Mouse (Mus musculus) embryonic fibroblast, embryonic 13.5 days (primary cell): ENCODE measurements around the gene Dop1a. TPM values are rescaled to one million over a fixed set of nuclear protein-coding genes. Genes with fewer than 3 reads are reported as not detected.
A peak's percentile ranks its signal among the peaks of the same experiment; 100 is the strongest.

Experiments
- H3K27ac ChIP-seq: 2 replicates; pipeline ENCODE4 v1.5.1; 2012; ENCODE audit warnings: low read length, control low read depth, inconsistent platforms; ENCODE audit not compliant: insufficient read depth
- H3K4me1 ChIP-seq: 2 replicates; pipeline ENCODE4 v1.6.1; 2011; ENCODE audit warnings: low read length; ENCODE audit not compliant: control insufficient read depth, insufficient read depth
- H3K4me3 ChIP-seq: 2 replicates; pipeline ENCODE4 v1.5.1; 2011; ENCODE audit warnings: mild to moderate bottlenecking, control low read depth, low read length; ENCODE audit not compliant: insufficient read depth
- CTCF ChIP-seq: IDR thresholded peaks from 2 replicates; pipeline ENCODE4 v1.5.1; 2011; ENCODE audit warnings: mild to moderate bottlenecking, control low read depth, low read length, moderate library complexity, borderline replicate concordance; ENCODE audit not compliant: insufficient read depth
- POLR2A ChIP-seq: IDR thresholded peaks from 2 replicates; pipeline ENCODE4 v1.6.1; 2011; ENCODE audit warnings: low read depth, mild to moderate bottlenecking, control low read depth, low read length, moderate library complexity
- polyA plus RNA-seq: library from polyadenylated mRNA; stranded (reverse); fragments of >200 nt; gene quantifications from 2 replicates; pipeline ENCODE4 v1.2.4, GENCODE M21; 2011; ENCODE audit warnings: low read depth; ENCODE audit not compliant: missing spikeins, insufficient read length

Dop1a gene
- polyA plus RNA-seq, 1 experiment = 27.5 TPM

DNA sequence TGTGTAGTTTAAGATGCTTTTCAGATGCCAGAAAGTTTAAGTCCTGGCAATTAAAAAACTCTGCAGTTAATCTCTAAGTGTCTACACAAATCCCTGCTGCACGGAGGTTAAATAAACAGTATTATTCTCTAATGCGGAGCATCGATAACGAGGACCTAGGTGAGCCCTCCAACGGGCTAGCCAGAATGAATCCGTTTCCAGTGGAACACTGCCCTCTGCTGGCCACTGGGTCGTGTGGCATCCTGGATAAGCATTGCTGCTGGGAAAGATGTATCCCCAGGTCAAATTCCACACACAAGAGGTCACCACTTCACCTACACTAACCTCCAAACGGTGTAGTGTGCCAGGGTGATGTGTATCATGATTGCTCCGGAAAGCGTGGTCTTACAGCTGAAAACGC is 17.4 kb upstream of the Dop1a start:
- no peak overlapping the region for H3K4me3 ChIP-seq
- peaks cover 6% of the 10 kb centered on the region for H3K4me1 ChIP-seq
- TF ChIP-seq POLR2A (no peak), CTCF (peak; percentile 91)
- no peak overlapping the region for H3K27ac ChIP-seq

DNA sequence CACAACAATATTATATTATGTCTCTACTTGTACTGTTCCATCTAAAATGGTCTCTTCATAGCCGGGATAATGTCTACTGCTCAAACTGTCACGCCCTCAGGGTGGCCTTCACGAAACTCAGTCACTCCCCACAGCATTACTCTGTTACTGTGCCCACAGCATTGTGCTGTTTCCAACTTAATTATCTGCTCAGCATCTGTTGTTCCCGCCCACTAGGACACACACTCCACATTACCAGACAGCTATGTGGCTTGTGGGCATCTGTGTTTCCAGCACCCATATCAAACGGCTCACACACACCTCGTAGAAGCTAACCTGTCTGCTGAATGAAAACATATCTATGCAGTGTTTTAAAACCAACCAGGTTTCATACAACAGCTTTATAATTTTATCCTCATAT is 15.9 kb upstream of the Dop1a start:
- TF ChIP-seq POLR2A (no peak), CTCF (no peak)
- peaks cover 6% of the 10 kb centered on the region for H3K4me1 ChIP-seq
- no peak overlapping the region for H3K27ac ChIP-seq
- H3K4me3 ChIP-seq = no peak overlapping the region

DNA sequence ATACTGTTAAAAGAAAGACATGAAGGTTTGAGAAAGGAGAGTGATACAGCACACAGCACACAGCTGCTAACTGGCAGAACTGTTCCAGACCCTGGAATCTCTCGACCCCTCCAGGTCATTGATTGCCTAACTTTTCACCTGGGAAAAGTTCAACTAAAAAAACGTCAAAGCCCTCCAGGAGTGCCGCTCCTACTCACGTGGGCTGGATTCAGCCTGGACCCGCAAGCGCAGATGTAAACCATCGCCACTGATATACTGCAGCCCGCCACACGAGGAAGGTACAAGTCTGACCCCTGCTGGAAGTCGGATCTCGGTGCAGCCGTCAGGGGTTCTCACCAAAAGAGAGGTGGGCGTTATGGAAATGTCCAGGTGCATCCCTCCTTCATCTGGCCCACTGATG is 15.3 kb upstream of the Dop1a start:
- TF ChIP-seq CTCF = peak; percentile 82
- no peak for TF ChIP-seq POLR2A
- no peak overlapping the region for H3K27ac ChIP-seq
- peaks cover 6% of the 10 kb centered on the region for H3K4me1 ChIP-seq
- no peak overlapping the region for H3K4me3 ChIP-seq

DNA sequence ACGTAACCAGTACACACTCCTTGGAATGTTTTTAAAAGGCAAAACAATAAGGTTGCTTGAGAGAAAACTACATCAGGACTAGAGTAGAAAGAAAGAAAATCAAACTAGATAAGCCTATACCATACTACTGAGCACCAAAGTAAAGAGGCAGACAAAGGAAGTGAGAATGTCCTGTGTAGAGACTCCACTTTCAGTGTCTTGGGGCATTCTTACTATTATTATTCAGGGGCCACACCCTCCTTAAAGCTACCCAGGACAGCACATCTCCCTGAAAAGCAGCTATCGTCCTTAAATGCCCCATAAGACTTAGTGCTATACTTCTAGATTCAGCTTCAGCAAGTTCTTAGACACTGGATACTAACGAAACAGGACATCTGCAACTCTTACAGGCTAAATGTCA is 13.3 kb upstream of the Dop1a start:
- Histone ChIP-seq H3K4me1 (peaks cover 6% of the 10 kb centered on the region), H3K27ac (peak overlapping the region; percentile 27; the same call in 1 of the 2 replicates), H3K4me3 (no peak overlapping the region)
- TF ChIP-seq POLR2A = no peak
- TF ChIP-seq CTCF = no peak

DNA sequence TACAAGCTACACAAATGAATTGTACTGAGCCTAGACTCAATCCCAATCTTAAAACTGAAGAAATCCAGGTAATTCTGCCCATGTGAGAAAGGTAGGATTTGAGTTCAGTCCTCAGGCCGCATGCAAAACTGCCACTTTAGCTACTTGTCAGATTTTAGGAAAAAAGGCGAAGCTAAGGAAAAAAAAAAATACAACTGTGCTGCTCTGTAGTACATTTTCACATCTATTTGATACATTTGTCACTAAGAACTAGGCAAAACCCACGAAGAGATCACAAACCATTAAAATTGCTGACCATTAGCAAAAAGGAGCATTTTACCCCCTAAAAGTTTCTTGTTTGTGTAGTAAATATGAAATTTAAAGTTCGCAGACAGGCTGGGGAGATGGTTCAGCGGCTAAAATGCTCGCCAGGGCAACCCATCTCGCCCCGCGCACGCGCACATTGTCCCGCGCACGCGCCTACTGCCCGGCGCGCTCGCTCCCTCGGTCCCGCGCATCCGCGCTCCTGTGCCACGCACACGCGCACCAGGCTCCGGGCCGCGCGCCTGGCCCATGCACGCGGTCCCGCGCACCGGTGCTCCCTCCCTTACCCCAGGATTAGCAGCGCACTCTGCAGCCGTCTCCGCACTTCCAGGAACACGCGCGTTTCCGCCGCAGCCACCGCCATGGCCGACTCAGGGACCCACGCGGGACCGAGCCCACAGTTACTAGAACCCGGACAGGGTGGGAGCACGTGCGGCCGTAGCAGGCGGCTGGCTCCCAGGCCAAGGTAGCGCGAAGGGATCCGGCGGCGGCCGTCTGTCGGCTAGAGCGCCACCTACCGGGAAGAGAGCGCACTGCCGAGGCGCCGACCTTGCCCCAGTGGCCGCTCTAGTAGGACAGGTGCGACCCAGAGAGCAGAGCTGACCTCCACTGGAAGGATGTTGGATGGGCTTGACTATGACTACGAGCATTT is 2.5 kb upstream of the Dop1a start, which contains the start of gene Ube2cbp:
Gene Ube2cbp (minus strand): TSS at position 800 of the 955 bp plus-strand sequence.
- TF ChIP-seq POLR2A (peak; percentile 40; the same call in 1 of the 2 replicates), CTCF (peak; percentile 58; the same call in 1 of the 2 replicates)
- H3K27ac ChIP-seq = no peak within 1 kb of the TSS
- peak within 1 kb of the TSS; percentile 48 for H3K4me3 ChIP-seq
- H3K4me1 ChIP-seq = 0 out of 2 replicates have a peak, but pooled peaks cover 2% of the 10 kb centered on the region

DNA sequence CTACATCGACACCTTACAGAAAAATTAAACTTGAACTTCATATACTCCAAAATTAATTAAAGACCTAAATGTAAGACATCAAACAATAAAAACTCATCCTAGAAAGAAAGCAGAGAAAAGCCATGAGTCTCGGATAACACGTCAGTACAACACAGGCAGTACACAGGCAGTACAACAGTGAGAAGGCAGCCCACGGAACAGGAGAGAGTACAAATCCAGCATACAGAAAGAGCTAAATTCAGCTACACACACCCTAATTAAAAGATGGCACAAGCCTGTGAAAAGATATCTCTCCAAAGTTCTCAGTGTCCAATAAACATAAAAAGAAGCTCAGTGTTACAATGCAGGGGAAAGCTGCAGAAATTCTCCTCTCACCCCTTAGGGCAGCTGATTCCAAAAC is 9.0 kb downstream of the Dop1a start:
- no peaks in the 10 kb centered on the region for H3K4me1 ChIP-seq
- no peak overlapping the region for H3K4me3 ChIP-seq
- H3K27ac ChIP-seq = no peak overlapping the region
- TF ChIP-seq POLR2A (no peak), CTCF (no peak)

DNA sequence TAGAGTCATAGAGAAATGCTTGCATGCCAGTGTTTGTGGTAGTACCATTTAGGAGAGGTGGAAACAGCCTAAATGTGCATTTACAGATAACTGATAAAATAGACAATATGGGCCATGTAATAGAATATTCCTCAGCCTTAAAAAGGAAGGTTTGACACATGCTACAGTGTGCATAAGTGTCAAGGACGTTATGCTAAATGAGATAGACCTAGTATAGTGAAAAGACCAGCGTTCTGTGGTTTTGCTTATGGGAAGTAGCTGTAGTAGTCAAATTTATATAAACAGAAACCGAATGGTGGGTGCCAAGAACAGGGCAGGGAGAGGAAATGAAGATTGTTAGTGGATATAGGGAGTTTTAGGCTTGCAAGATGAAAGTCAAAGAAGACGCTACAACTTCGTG is 9.8 kb downstream of the Dop1a start:
- Histone ChIP-seq H3K4me3 (no peak overlapping the region), H3K4me1 (no peaks in the 10 kb centered on the region), H3K27ac (no peak overlapping the region)
- TF ChIP-seq POLR2A (no peak), CTCF (no peak)

DNA sequence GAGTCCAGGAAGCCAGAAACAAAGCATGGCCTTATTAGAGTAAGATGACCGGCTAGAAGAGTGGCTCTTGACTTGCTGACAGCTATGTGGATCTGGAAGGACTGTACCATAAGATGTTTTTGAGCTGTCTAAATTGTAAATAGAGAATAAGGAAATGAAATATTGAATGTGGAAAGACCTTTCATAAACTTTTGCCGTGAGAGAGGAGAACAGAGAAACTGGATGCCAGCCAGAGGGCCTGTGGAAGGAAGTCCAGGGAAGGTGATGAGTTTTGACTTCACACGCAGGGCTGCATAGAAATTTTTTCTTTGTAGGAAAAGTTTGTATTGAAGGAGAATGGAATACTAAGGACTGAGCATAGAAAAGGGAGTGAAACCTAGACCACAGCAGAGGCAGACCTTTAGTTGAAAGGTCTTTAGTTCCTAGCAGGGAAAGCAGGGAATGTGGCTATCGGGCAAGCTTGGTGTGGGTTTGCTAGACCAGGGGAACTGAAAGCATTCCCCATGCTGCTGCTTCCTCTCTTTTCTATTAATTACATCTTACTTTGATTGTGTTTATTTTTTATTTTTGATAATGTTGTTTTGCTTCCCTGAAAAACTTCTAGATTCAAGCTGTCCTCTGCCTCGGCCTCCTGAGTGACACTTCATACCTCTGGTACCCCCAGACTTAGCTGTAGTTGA is 11.6 kb downstream of the Dop1a start:
- no peak overlapping the region for H3K4me3 ChIP-seq
- no peaks in the 10 kb centered on the region for H3K4me1 ChIP-seq
- H3K27ac ChIP-seq = no peak overlapping the region
- no peak for TF ChIP-seq CTCF
- no peak for TF ChIP-seq POLR2A

DNA sequence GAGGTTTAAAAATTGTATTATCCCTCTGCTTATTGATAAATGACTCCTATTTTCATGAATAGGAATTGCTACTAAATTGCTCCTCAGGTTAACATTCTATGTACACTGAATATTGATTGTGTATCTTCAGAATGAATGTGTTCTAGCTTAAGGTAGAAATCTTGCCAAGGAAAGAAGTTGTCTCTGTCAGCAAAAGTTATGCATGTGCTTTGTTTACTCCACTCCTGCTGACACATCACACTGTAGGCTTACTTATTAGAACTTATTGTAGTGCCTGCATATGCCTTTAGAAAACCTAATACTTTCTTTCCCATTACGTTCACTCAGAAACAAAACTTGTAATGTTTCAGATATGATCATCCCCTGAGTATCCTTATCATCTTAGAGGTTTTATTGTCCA is 15.3 kb downstream of the Dop1a start:
- Histone ChIP-seq H3K4me1 (no peaks in the 10 kb centered on the region), H3K4me3 (no peak overlapping the region), H3K27ac (no peak overlapping the region)
- no peak for TF ChIP-seq CTCF
- no peak for TF ChIP-seq POLR2A

DNA sequence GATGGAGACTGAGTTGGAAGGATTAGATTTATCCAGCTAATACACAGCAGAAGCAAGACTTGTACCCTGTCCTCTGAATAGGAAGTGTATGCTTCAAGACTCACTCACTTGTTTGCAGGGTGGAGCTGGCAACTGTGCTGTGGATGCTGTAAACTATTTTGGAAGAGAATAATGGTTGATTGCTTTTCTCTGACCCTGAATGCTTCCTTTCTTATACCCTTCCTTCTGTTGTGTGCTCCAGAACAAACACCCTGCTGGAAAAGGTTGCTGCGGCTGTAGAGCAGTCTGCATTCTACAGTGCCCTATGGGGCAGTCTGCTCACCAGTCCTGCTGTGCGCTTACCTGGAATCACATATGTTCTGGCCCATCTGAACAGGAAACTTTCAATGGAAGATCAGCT is 24.8 kb downstream of the Dop1a start:
- TF ChIP-seq POLR2A (no peak), CTCF (no peak)
- no peaks in the 10 kb centered on the region for H3K4me1 ChIP-seq
- no peak overlapping the region for H3K27ac ChIP-seq
- H3K4me3 ChIP-seq = no peak overlapping the region
